Mouse (Mus musculus): Measurements from ENCODE around the gene Tectb.
"Not testable (repeated sequence)": the region's sequence is repeated elsewhere in the genome, so short reads cannot be mapped to it uniquely, and the experiment has no call there.

Gene Tectb

DNA sequence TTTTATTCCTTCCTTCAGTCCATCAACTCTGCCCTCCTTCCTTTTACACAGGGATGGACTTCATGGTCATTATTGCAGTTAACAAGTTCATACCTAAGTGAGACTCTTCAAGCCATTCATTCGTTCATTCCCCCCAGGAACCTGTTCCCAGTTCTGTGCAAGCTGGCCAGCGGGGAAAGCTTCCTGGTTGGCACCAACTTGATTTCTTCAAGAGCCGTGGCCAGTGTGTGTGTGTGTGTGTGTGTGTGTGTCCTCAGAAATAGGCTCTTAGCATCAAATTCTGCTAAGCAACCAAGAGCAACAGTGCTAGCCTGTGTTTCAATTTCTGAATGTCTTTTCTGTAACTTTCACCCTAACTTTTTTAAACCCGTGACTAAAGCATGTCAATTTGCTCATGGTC lies 14.6 kb upstream of the Tectb start:
- no peak for DNase-seq

DNA sequence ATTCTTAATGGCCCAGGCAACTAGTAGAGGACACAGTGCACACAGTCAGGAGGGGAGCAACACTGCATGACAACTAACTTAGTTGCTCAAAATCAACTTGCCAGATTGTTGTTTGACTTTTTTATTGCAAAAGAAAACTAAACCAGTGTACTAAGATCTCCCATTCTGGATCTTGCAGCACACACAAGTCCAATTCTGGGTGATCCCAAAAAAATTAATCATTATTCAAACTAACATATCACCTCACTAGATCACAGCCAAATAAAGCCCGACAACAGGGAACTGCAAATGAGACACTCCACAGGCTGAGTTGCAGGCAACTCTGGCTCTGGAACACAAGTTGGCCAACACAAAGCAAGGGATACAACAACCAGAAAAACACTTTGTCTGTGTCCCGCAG lies 13.8 kb upstream of the Tectb start:
- DNase-seq = no peak

- no peak for DNase-seq
Observed at GRCm38 (mm10) chr19:55167741-55168140, 12.8 kb upstream of the Tectb start.

DNA sequence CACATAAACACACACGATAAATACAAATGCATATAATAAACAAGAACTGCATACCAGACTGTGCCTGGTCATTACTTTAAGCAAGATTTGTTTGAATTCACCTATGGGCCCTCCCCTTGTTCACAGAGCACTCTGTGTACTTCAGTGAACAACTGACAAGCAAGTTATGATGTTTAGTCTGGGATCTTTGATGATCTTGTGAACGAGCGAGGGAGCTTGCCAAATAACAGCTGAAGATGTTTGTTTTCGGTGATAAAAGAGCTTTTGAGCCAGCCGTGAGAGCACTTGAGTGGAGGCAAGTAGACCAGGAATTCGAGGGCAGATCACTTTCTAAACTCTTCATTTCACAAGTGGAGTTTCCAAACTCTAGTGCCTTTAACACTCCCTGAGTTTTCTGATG lies 12.2 kb upstream of the Tectb start:
- DNase-seq = no peak

DNA sequence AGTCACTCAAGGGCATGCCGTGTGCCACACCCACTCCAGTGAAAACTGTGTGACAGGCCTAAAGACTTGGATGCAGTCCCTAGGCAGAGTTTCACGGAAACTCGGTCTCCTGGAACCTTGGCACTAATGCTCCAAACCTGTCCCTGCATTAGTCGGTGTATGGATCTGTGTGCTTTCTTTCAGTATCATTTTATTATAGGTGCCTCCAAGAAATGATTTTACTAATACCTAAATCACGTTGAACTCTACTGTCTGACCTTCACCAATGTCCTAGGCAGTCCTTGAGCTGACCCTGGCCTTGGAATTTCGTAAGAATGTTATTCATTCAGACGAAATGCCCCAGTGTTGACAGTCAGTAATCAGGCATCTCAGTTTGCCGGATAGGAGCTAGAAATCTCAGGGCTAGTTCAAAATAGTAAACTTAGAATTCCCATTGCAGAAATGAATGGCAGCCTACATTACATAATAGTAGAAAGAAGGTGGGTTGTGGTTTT lies 11.2 kb upstream of the Tectb start:
- not testable (repeated sequence) for DNase-seq

- DNase-seq = no peak
Observed at GRCm38 (mm10) chr19:55170399-55170798, 10.1 kb upstream of the Tectb start.

DNA sequence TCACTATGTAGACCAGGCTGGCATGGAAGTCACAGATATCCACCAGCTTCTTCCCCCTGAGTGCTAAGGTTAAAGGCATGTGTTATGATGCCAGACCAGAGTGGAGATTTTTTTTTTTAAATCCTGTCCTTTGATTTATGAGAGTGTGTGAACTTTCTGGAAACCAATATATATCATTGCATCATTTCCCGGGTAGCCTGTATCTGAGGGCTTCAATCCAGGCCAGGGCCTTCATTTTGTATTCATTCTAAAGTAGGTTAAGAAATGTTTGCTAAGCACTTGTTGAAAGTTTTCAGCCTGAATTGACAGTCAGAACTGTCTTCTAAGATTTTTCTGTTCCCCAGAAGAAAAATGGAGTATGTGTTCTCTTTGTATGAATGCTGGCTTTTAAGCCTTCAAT lies 8.9 kb upstream of the Tectb start:
- DNase-seq = no peak

DNA sequence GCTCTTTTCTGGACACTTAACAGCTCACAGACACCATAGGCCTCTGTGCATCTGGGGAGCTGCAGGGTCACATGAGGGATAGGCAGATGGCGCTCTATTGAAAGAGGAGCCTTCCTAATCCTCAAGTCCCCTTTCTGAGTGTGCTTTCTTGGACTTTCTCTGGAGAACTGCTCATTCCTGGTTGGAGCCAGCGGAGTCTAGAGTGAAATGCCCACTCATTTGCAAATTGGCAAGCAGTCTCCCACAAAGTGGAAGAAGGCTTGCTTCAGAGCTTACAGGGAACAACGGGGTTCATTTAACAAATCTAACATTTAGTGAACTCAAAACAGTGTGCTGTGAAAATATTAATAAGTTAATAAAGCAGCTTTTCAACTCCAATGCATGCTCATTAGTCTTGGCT lies 3.4 kb upstream of the Tectb start:
- DNase-seq = no peak

- DNase-seq = no peak
Observed at GRCm38 (mm10) chr19:55184442-55184841, 3.9 kb downstream of the Tectb start.

DNA sequence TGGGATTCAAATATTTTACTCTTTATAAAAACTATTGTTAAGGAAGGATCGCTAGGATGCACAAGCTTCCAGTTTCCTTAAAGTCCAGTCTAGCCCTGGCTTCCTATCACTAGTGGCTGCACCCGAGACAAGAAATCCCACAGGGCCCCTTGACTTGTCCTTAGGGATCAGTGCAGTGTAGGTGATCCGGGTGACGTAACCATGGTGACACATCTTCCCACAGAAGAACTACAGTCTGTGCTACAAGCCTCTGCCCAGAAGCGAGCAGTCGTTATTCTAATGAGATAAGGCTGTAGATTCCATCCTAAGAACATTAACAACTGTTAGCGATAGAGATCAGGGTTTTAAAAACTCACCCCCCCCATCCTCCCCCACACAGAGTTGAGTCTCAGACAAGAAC lies 4.5 kb downstream of the Tectb start:
- no peak for DNase-seq

DNA sequence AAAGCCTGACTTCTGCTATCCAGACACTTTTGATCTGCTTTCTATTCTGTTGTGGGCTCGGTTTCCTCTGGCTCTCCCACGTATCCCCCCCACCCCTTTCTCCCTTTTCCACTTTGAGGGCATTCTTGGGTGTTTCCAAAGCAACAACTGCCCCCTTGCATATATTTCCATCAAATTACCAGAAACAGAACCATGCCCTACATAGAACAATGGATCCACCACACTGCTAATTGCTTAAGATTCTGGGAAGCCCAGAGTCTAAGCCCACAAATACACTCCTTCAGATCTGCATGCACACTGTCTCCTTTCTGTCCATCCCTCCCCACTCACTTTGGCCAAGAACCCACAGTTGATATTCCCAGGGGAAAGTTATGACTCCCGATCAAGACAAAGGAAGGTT lies 5.1 kb downstream of the Tectb start:
- DNase-seq = no peak

DNA sequence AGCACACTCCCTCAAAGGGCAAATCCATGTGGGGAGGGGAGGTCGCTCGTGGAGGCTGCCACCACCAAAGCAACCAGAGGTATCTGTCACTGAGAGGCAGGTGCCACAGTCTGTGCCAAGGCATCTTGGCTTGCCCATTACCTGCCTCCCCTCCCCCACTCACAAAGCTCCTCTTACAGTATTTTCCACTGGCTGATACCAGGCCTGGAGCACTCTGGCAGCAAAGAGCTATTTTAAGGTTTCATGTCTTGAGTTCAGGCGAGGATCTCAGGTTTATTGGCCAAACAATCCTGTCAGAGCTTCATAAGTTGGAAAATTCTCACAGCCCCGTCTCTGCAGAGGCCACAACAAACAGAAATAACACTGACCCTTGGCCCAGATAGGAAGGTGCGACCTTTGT lies 9.5 kb downstream of the Tectb start:
- DNase-seq = peak; percentile 44

- no peak for DNase-seq
Observed at GRCm38 (mm10) chr19:55191596-55191995, 11.1 kb downstream of the Tectb start.

GRCm38 (mm10) chr19:55192254-55192945 lies 11.9 kb downstream of the Tectb start:
- DNase-seq = no peak

- no peak for DNase-seq
Observed at GRCm38 (mm10) chr19:55193717-55194394, 13.3 kb downstream of the Tectb start.

- DNase-seq = peak; percentile 70
Observed at GRCm38 (mm10) chr19:55194520-55195170, 14.1 kb downstream of the Tectb start.

DNA sequence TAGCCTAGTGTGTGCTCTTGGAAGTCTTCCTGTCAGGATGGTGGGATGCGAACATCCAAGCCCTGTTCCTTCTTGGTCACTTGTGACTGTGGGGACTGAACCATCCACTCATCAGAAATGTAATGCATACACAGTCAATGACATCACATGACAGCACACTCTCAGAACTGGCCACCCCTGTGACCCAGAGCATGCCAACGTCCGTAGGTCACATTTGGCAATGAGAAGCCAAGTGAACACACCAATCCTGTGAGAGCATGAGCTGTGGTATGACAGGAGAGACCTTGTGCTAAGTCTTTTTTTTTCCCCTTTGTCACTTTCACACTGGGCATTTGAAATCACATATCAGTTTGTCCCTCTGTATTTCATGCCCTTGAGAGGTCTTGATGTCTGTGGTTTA lies 15.0 kb downstream of the Tectb start:
- DNase-seq = no peak

DNA sequence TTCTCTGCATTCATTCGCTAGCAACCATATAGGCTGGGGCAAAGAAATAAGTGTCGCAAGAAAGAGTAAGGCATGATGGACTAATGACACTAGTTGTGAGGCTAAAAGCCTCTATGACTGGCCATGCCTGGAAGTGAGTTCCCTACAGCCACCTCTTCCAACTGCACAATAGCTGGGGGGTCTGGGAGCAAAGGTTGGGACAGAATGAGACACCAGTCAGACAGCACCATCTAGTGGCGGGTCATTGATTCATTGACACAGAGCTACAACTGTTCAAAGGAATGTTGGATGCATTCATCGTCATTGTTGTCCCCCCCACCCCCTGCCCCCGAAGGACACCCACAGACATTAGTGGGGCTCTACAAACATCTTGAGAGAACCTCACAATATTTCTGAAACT lies 17.8 kb downstream of the Tectb start:
- peak; percentile 86 for DNase-seq

- DNase-seq = peak; percentile 67
Observed at GRCm38 (mm10) chr19:55206482-55207138, 26.1 kb downstream of the Tectb start.

- DNase-seq = no peak
Observed at GRCm38 (mm10) chr19:55207205-55207604, 26.7 kb downstream of the Tectb start.

GRCm38 (mm10) chr19:55207746-55208538 lies 27.4 kb downstream of the Tectb start:
- no peak for DNase-seq

- no peak for DNase-seq
Observed at GRCm38 (mm10) chr19:55208654-55209053, 28.1 kb downstream of the Tectb start.

GRCm38 (mm10) chr19:55209084-55209483 lies 28.6 kb downstream of the Tectb start:
- DNase-seq = no peak
